Mouse (Mus musculus) MN1 (cell line): ENCODE data around the gene Cebpe.

Source experiments
- DNase-seq: peaks from one replicate; pipeline ENCODE4 v3.0.0-alpha.2; 2016; ENCODE audit warnings: low spot score

The Cebpe gene

GRCm38 (mm10) chr14:54712074-54712473 lies at the start of gene Cebpe:
Gene Cebpe, minus strand, starts transcription at chr14:54712174.
- no peak for DNase-seq

- DNase-seq: no peak
Observed at GRCm38 (mm10) chr14:54756382-54756781, 44.4 kb upstream of the Cebpe start.

GRCm38 (mm10) chr14:54754602-54755018 lies 42.6 kb upstream of the Cebpe start:
- peak; percentile 68 for DNase-seq

- DNase-seq: no peak
Observed at GRCm38 (mm10) chr14:54753986-54754601, 42.1 kb upstream of the Cebpe start.

- DNase-seq: no peak
Observed at GRCm38 (mm10) chr14:54752938-54753337, 41.0 kb upstream of the Cebpe start.

- DNase-seq: no peak
Observed at GRCm38 (mm10) chr14:54751768-54752167, 39.8 kb upstream of the Cebpe start.

GRCm38 (mm10) chr14:54749238-54749637 lies 37.3 kb upstream of the Cebpe start:
- no peak for DNase-seq

- no peak for DNase-seq
Observed at GRCm38 (mm10) chr14:54747942-54748917, 36.3 kb upstream of the Cebpe start.

GRCm38 (mm10) chr14:54746038-54746437 lies 34.1 kb upstream of the Cebpe start:
- DNase-seq: no peak

GRCm38 (mm10) chr14:54744473-54744872 lies 32.5 kb upstream of the Cebpe start:
- DNase-seq: no peak

- no peak for DNase-seq
Observed at GRCm38 (mm10) chr14:54742375-54742774, 30.4 kb upstream of the Cebpe start.

GRCm38 (mm10) chr14:54741721-54742120 lies 29.7 kb upstream of the Cebpe start:
- DNase-seq: no peak

GRCm38 (mm10) chr14:54737634-54738033 lies 25.7 kb upstream of the Cebpe start:
- DNase-seq: no peak

- peak; percentile 80 for DNase-seq
Observed at GRCm38 (mm10) chr14:54736555-54737552, 24.9 kb upstream of the Cebpe start.

GRCm38 (mm10) chr14:54735221-54735620 lies 23.2 kb upstream of the Cebpe start:
- DNase-seq: no peak

- DNase-seq: no peak
Observed at GRCm38 (mm10) chr14:54734004-54734403, 22.0 kb upstream of the Cebpe start.

- no peak for DNase-seq
Observed at GRCm38 (mm10) chr14:54732206-54732605, 20.2 kb upstream of the Cebpe start.

- DNase-seq: no peak
Observed at GRCm38 (mm10) chr14:54730305-54730704, 18.3 kb upstream of the Cebpe start.

- no peak for DNase-seq
Observed at GRCm38 (mm10) chr14:54728823-54729653, 17.1 kb upstream of the Cebpe start.

- DNase-seq: no peak
Observed at GRCm38 (mm10) chr14:54727565-54727964, 15.6 kb upstream of the Cebpe start.

GRCm38 (mm10) chr14:54724049-54724448 lies 12.1 kb upstream of the Cebpe start:
- DNase-seq: no peak
